Mouse (Mus musculus): ENCODE results near the gene Celf1.
A peak's percentile ranks its signal among the peaks of the same experiment; 100 is the strongest.
"Not testable (repeated sequence)": the region's sequence is repeated elsewhere in the genome, so short reads cannot be mapped to it uniquely, and the experiment has no call there.

Gene Celf1

DNA sequence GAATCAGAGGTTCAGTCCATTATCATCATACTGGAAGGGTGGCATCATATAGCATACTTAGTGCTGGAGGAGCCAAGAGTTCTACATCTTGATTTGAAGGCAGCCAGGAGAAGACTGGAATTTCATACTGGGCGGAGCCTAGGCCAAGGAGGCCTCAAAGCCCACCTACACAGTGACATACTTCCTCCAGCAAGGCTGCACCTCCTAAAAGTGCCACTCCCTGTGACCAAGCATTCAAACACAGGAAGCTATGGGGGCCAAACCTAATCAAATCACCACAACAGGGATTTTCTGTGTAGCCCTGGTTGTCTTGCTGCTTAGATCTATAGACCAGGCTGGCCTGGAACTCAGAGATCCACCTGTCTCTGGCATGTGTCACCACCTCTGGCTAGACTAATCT lies 83.8 kb downstream of the Celf1 start:
- DNase-seq = no peak

DNA sequence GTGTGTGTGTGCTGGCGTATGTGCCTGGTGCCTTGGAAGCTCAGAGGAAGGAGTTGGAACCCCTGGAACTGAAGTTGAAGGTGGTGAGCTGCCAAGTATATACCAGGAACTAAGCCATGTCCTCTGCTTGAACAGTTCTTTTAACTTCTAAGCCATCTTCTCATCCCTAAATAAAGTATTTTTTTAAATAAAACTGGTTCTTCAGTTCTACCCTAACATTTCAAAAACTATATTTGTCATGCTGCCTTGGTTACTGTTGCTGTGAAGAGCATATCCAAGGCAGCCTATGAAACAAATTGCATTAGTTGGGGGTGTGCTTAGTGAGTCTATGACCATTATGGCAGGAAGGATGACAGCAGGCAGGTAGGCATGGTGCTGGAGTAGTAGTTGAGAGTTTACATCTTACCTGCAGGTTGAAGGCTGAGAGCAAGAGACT lies 84.9 kb downstream of the Celf1 start:
- DNase-seq = no peak

DNA sequence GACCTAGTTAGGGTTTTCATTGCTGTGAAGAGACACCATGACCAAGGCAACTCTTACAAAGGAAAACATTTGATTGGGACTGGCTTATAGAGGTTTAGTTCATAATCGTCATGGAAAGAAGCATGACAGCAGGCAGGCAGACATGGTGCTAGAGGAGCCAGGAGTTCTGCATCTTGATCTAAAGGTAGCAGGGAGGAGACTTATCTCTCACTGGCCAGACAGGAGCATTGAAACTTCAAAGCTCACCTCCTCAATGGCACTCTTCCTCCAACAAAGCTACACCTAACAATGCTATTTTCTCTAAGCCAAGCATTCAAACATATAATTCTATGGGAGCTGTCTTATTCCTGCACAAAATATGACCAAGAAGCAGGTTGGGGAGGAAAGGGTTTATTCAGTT lies 86.3 kb downstream of the Celf1 start:
- DNase-seq = no peak

DNA sequence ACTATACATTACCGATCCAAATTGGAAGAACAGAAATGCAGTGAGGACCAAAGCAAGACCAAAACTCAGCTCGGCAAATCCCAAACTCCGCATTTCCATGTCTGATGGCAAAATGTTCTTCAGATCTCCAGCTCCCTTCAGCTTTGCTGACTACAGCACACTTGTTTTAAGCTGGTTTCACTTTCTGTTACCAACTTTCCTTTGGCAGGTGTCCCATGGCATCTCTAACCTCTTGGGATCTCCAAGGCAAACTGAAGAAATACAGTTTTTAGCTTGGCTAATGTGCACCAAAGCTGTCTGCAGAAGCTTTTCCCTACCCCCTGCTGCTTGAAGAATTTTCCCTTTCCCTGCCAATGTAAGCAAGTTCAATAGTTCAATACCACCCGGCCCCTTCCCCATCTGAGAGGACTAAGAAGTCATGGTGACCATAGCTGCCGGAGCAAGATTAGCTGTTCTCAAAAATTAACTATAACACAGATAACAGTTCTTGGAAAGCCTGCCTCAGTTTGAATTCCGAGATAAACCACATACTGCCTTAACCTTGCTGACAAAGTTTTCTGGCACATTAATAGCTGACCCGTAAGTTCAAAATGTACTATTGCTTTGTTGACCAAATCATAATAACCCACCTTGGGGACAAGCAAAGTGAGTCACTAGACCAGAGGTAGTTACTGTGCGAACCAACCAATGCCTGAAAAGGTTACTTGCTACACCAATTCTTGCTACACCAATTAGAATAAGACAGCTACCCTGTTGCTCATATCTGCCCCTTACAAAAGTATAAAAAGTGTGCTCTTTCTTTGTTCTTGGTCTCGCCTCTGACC lies 87.4 kb downstream of the Celf1 start:
- peak; percentile 56 for DNase-seq

DNA sequence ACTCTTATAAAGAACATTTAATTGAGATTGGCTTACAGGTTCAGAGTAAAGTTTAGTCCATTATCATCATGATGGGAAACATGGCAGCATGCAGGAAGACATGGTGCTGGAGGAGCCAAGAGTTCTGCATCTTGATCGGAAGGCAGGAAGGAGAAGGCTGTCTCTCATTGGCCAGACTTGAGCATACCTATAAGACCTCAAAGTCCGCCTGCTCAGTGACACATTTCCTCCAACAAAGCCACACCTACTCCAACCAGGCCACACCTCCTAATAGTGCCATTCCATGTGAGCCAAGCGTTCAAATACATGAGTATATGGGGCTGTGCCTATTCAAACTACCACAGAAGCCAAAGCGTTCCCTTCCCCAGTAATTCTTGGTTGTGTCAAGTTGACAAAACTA lies 91.0 kb downstream of the Celf1 start:
- DNase-seq = no peak

DNA sequence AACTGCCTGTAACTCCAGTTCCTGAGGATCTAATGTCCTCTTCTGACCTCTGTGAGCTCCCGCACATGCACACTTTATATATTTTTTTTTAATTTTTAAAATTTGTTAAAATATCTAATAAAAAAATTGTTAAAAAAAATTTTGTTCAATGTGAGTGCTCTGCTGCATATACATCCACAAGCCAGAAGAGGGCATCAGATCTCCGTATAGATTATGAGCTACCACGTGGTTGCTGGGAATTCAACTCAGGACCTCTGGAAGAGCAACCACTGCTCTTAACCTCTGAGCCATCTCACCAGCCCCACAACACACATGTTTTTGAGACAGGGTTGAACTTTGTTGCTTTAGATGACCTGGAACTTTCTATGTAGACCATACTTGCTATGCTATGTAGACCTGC lies 92.8 kb downstream of the Celf1 start:
- DNase-seq = no peak

DNA sequence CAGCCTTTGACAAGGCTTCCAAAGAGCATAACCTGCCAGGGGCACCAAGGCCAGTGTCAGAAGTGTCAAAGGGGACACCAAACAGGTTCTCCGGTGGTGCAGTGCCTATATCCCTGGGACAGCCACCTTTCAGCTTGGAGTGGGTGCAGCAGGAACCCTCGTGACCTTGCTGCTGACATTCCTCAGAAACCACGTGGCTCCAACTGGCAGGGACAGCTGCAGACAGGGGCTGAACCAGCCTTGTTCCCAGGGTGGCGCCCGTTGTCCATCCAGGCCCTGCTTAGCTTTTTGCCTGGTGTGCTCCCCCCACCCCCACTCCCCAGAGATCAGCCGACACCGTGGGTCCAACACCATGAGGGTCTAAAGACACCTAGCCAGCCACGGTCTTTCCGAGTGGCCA lies 95.2 kb downstream of the Celf1 start, which contains the start of gene Rapsn:
Rapsn (plus strand) TSS at position 236 of the 400 bp plus-strand sequence.
- peak; percentile 60 for DNase-seq

DNA sequence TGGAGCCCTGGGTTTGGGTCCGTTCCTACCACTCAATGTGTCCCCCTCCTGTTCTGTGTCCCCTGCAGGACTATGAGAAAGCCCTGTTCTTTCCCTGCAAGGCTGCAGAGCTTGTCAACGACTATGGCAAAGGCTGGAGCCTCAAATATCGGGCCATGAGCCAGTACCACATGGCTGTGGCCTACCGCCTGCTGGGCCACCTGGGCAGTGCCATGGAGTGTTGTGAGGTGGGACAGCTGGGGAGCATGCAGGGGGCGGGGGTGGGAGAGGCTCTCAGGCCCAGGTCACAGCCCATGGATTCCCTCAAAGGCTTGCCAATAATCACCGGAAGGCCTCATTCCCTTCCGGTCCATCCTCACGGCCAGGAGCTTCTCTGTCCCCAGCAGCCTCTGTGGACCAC lies 101.6 kb downstream of the Celf1 start:
- DNase-seq = no peak

DNA sequence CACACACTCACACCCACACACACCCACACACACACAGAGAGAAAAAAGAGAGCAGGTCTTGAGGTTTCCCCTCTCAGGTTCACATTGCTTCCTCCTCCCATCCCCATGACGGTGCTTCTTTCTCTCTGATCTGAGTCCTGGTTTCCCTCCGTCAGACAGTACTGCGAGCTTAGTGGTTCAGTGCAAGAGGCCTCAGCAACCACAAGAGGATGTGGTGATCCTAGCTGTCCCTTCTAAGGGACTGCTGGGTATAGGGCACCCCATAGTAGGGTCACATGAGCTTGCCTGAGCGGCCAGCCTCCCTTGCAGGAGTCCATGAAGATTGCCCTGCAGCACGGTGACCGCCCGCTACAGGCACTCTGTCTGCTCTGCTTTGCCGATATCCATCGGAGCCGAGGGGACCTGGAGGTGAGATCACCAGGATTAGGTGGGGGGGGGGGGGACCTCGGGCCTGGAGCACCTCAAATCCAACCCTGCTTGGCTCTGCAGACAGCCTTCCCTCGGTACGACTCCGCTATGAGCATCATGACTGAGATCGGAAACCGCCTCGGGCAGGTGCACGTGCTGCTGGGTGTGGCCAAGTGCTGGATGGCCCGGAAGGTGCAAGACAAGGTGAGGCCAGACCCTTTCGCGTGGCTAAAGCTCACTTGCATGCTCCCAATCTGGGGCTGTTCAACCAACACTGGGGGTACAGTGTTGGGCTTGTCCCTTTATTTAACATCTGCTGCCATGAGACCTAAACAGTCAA lies 102.6 kb downstream of the Celf1 start:
- DNase-seq = no peak

DNA sequence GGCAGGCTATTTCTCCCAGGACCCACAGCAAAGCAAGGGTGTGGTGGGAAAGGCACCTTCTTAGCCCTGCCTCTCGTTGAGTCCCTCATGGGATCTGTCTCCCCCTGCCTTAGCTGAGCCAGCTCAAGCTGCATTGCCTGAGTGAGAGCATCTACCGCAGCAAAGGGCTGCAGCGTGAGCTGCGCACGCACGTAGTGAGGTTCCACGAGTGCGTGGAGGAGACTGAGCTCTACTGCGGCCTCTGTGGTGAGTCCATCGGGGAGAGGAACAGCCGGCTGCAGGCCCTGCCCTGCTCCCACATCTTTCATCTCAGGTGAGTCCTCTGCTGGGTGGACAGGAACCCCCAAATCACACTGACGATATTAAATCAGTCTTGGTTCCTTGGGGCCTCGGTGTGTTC lies 104.5 kb downstream of the Celf1 start:
- no peak for DNase-seq

DNA sequence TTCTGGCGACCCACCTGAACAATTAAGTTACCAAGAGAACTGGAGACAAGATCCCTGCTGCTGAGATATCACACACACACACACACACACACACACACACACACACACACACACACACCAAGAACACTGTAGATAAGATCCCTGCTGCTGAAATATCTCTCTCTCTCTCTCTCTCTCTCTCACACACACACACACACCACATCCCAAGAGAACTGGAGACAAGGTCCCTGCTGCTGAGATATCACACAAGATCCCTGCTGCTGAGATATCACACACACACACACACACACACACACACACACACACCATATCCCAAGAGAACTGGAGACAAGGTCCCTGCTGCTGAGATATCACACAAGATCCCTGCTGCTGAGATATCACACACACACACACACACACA lies 105.6 kb downstream of the Celf1 start:
- DNase-seq = not testable (repeated sequence)

DNA sequence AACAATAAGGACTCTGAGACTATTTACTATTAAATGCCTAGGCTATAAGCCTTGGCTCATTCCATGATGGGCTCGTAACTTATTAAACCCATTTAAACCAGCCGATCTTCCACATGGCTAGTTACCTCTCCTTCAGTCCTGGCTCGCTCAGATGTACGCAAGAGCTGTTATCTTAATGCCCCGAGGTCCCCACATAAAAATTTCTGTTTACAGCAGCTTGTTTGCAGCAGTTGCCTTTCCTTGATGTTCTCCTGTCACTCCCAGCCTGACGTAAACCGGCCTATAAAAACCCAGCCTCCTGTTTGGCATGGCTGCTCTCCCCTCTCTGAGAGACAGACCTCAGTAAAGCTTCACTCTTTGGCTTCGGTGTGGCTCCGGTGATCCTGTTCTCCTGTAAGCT lies 107.2 kb downstream of the Celf1 start:
- peak; percentile 53 for DNase-seq

DNA sequence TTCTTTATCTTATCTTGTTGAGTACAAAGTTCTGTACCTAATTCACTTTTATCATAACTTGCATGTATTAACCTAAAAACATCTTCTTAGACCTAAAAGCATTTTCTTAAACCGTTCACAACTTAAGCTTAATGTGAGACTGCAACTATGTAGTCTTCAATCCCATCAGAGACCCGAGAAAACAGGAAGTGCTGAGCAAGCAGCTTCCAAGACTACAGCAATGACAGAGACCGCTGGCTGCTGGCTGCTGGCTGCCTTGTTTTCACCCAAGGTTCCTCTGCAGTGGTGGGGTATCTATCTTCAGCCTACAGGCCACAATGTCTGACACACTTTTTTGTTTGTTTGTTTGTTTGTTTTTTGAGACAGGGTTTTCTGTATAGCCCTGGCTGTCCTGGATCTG lies 111.7 kb downstream of the Celf1 start:
- no peak for DNase-seq

DNA sequence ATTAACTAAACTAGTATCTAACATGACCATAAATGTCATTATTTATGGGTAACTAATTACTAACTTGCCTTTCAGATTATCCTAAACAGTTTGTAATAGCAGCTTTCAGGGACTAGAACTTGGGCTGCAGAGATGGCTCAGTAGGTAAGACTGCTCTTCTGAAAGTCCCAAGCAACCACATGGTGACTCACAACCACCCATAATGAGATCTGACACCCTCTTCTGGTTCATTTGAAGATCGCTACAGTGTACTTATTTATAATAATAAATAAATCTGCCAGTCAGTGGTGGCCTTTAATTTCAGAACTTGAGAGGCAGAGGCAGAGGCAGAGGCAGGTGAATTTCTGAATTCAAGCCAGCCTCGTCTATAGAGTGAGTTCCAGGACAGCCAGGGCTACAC lies 112.6 kb downstream of the Celf1 start:
- no peak for DNase-seq

DNA sequence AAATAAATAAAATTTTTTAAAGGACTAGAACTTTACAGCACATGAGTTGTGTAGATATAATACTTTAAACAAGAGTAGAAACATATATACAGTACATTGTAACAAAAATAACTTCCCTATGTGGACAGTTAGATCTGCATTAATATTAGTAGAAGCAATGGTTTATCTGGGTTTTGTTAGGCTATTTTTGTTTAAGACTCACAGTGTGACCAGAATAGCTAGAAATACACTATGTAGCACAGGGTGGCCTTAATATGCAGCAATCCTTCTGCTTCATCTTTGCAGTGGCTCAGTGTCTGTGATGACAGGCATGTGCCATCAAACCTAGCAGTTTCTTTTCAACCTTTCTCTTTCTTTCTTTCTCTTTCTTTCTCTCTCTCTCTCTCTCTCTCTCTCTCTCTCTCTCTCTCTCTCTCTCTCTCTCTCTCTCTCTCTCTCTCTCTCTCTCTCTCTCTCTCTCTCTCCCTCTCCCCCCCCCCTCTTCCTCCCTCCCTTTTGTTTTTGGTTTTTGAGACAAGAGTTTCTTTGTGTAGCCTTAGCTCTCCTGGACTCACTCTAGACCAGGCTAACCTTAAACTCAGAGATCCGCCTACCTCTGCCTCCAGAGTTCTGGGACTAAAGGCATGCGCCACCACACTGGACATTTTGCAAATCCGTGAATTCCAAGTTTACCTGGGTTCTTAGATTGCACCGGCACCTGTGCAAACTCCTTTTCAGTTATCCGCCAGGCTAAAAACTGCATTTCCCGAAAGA lies 113.2 kb downstream of the Celf1 start:
- DNase-seq = no peak

DNA sequence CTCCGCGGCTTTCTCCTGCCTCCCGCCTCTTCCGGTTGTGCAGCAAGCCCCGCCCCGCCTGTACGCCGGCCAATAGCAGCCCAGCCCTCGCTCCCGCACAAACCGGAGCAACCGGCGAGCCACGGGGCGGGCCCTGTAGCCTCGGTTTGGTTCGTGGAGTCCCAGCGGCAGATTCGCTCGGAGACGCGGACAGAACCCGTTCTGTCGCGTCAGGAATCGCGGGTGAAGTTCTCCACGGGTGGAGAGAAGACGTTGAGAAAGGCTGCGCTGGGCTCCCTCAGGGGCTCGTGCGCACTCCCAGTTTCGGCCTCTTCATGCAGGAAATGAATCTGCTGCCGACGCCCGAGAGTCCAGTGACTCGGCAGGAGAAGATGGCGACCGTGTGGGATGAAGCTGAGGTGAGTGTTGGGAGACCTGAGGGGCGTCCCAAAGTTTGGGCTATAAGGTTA lies 113.8 kb downstream of the Celf1 start, which contains the start of gene Psmc3:
Psmc3 (plus strand) TSS at position 76 of the 449 bp plus-strand sequence.
- DNase-seq = peak; percentile 97

DNA sequence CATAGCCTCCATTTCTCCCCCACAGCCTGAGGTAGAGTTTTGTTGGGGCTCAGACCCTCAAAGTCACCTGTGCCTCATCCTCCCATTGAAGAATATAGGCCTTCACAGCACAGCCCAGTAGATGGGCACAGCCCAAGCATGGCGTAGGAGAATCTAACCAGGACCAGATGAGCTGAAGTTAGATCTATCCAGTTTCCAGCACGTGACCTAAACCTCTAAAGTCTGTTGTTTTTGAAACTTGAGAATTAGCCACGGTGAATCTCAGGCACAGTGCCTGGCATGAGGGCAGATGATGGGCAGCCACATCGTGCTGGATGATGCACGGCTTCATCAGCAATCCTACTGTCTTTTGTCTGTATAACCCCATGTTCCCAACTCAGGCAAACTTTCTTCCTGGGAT lies 118.3 kb downstream of the Celf1 start:
- DNase-seq = no peak

DNA sequence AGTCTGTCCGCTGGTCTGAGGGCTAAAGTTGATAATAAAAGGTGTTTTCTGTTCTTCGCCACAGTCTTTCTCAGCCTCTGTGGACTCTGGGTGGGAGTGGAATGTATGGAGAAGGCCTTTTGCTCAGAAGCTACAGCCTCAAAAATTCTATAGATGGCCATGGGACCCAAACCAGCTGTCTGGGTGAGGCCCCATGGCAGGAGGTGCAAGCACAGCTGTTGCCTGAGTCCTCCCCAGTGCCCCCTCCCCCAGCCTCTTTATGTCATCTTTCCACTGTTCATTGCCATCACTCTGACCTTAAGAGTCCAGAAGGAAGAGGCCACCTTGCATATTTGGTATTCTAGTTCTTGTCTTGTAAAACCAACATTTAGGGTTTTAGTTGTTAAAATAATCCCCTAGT lies 119.2 kb downstream of the Celf1 start:
- DNase-seq = no peak

DNA sequence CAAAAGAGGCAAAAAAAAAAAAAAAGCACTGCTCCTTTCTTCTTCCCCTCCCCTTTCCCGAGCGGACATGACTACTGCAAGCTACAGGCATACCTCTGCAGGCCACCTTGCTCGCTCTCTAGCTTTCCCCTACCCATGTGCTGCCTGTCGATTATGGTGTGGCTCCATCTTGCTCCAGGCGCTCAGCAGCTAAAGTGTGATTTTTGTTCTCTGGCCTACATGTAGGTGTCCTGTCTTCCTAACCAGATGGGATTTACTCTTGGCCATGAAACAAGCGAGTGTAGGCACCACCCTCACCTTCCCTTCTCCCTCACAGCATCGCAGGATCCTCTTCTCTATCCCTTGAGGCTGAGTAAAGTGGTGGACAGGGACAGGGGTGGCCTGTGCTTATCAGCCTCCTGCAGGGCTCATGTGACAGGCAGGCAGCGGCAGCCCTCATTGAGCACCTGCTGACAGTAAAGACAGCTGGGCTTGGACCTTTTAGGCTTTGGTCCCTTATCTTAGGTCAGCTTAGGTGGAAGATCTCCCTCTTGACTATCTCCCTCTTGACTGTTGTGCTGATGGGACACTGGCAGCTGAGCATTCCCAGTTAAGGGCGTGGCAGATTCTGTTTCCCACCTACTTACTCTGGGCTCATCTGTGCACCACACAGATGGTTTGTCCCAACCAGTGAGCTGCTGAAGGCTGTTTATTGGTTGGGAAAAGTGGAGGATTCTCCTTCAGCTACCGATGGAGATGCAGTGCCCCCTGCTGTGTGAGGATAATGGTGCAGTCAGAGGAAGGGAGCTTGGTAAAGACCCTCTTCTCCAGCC lies 120.6 kb downstream of the Celf1 start:
- DNase-seq = no peak

DNA sequence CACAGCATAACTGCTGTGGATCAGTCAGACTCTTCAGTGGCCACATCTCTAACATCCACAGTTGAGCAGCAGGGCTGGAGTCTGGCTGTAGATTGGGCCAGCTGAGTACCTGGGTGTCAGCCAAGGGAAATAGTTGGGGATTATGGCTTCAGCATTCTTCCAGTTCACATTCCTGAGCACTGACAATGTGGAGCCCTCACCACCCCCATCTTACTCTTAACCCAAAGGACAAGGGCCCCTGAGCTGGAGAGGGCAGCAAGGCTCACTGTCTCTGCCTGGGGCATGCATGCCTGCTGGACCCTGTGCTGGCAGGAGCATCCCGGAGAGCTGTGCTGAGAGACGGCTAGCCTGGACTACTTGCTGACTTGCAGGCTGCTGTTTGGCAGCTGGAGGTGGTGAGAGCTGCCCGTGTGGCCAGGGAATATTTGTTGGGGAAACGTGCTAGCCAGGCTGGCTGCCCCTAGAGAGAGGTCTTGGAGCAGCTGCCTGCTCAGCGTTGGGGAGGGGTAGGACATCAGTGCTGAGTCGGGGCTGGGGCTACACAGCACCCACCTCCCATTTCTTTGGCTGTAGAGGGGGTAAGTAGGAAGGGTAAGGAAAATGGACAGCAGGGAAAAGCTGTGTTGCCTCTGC lies 121.8 kb downstream of the Celf1 start:
- peak; percentile 56 for DNase-seq

DNA sequence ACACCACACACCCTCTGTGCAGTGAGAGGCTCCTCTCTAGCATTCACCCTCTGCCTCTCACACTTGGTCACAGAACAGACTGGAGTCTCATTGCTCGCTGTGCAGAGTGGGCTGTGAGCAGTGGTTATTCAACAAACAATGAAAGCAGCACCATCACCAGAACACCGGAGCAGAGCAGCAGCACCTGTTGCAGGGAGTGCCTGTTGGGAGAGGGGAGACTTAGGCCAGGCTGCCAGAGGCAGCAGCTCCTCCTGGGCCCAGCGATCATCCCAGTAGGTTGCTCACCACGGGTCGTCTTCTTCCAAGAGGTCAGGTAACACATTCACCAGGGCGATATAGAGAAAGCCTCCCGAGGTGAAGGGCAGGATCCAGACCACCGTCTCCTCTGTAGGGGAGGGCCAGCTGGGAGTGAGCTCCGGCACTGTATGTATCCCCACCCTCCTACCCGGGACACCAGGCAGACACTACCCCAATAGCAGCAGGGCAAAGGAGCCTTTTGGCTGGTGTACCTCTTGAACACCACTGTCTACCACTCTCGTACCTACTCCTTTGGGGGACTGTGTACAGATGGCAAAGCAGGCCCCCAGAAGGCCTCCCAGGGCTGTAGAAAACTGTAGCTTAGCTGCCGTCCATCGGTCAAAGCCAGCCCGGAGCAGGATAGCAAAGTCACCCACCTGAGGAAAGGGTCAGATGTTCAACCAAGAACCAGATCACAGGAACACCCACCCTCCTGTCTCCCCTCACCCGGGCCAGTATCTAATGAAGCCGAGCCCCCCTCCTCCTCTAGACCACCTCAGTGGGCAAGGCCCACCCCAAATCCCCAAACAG lies 122.8 kb downstream of the Celf1 start:
- DNase-seq = no peak
